Mouse (Mus musculus): ENCODE results near the gene Rcn3. TPM values are rescaled to one million over a fixed set of nuclear protein-coding genes. Genes with fewer than 3 reads are reported as not detected.
"Not testable (repeated sequence)": the region's sequence is repeated elsewhere in the genome, so short reads cannot be mapped to it uniquely, and the experiment has no call there.

Rcn3 gene
- total RNA-seq, 2 experiments from 2014 or later: 4.9 to 5.6 TPM

DNA sequence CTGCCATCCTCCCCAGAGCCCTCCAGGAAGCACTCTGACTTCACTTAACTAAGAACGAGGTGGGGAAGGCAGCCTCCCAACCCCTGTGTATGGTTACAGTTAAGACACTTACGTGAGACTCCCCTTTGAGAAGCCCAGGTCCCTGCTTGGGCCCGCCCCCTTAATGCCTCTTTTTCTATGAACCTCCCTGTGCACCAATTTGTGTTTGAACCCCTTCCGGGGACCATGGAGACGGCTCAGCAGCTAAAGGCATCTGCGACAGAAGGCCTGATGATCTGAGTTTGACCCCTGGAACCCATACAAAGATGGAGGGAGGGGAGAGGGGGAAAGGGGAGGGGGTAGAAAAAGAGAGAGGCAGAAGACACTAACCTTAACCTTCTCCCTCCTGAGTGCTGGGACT lies 14.4 kb upstream of the Rcn3 start:
- no peak for TF ChIP-seq CTCF (IDR thresholded peaks at IDR 0.05)
- Histone ChIP-seq H3K4me3 (no peak overlapping the region), H3K27ac (no peak overlapping the region)
- intact Hi-C loops (cut with DNase I): no loop called here
- DNase-seq (ENCODE audit: extremely low spot score in 1 of 2, low spot score in 2 of 2): no peak

DNA sequence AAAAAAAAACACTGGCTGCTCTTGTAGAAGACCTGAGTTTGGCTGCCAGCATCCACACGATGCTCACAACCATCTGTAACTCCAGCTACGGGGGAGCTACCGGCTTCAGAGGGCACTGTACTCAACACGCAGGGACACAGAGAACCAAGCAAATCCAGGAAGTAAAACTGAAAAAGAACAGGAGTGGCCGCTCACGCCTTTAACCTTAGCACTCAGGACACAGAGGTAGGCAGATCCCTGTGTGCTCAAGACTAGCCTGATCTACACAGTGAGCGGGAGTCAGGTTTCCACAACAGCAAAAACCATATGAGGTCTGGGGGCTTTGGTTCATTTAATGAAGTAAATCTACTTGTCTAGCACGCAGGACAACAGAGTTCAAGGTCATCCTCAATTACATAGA lies 13.5 kb upstream of the Rcn3 start:
- no peak for TF ChIP-seq CTCF (IDR thresholded peaks at IDR 0.05)
- DNase-seq (ENCODE audit: extremely low spot score in 1 of 2, low spot score in 2 of 2): no peak
- intact Hi-C loops (cut with DNase I): no loop called here

DNA sequence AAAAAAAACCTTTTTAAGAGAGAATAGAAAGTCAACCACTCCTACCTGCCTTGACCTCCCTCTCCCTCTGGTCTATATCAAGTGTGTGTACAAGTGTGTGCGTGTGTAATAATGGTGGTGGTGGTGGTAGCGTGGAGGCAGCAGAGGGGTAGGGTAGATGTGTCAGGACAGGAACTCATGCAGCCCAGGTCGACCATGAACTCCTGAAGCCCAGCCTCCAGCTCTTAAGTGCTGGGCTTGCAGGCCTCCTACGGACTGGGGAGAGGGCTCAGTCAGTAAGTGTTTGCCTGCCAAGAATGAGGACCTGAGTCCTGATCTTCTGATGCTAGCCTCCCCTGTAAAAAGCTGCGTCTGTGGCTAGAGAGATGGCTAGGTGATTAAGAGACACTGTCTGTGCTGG lies 12.9 kb upstream of the Rcn3 start:
- no peak for DNase-seq (ENCODE audit: extremely low spot score in 1 of 2, low spot score in 2 of 2)
- H3K27ac ChIP-seq: no peak overlapping the region
- no peak for TF ChIP-seq CTCF (IDR thresholded peaks at IDR 0.05)
- no peak overlapping the region for H3K4me3 ChIP-seq
- intact Hi-C loops (cut with DNase I): no loop called here

More for the DNA sequence above, 13.5 kb upstream of the Rcn3 start:
- Histone ChIP-seq H3K4me3 (no peak overlapping the region), H3K27ac (no peak overlapping the region)

DNA sequence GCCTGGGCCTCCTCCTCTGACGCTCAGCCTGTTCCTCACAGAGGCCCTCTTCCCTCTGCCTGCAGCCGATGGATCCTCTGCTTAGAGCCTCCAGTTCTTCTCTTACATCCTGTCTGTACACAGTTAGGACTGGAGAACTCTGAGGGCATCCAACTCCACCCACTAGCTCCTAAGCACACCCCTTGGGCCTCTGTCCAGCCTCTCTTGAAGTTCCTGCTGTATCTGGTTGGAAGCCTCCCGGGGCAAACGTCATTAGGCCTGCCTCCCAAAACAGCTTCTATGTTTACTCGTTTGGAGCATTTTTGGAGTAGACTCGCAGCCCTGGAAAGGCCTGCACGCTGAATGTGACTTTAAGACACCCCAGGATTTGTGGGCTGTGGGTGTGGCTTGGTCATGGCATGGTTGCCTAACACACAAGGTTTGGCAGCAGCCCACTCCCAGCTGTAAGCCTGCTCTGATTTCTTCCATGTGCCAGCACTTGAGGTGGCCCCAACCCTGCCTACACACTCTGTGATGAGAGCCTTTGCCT lies 11.7 kb upstream of the Rcn3 start, which contains the start of gene Fcgrt:
Gene Fcgrt (minus strand): TSS at position 200 of the 529 bp plus-strand sequence.
- Histone ChIP-seq H3K27ac (peak within 1 kb of the TSS; percentile 54; the same call in 1 of the 2 replicates), H3K4me3 (peak within 1 kb of the TSS; percentile 39)
- DNase-seq (ENCODE audit: extremely low spot score in 1 of 2, low spot score in 2 of 2): peak; percentile 25 to 46
- no peak for TF ChIP-seq CTCF (IDR thresholded peaks at IDR 0.05)
- intact Hi-C loops (cut with DNase I): no loop called here

DNA sequence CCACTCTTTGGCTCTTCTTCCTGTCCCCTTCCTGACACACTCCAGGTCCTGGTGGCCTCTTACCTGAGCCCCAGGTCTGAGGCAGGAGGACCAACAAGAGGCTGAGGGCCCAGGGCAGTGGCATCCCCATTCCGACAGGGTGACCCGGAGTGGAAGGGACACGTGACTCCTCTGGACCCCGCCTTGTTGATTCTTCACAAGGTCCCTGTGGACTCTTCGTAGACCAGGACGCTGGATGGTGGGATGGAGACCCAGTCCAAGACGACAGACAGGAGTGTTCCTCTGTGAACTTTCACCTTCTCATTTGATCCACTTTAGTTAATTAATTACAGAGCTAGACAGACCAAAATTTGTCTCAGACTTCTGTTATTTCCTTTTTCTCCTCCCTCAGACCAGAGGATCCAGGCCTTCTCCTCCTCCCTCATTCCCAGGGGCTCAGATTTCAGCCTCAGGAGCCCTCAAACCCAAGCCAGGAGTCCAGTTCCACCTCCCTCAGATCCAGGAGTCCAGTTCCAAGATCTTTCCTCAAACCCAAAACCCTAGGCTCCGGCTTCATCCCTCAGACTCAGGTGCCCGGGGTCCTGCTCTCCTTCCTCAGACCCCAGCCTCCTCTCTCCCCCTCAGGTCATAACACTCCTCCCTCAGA lies 11.0 kb upstream of the Rcn3 start:
- TF ChIP-seq CTCF (IDR thresholded peaks at IDR 0.05): no peak
- no peak for DNase-seq (ENCODE audit: extremely low spot score in 1 of 2, low spot score in 2 of 2)
- H3K4me3 ChIP-seq: peak overlapping the region; percentile 39
- peak overlapping the region; percentile 54; the same call in 1 of the 2 replicates for H3K27ac ChIP-seq
- intact Hi-C loops (cut with DNase I): no loop called here

DNA sequence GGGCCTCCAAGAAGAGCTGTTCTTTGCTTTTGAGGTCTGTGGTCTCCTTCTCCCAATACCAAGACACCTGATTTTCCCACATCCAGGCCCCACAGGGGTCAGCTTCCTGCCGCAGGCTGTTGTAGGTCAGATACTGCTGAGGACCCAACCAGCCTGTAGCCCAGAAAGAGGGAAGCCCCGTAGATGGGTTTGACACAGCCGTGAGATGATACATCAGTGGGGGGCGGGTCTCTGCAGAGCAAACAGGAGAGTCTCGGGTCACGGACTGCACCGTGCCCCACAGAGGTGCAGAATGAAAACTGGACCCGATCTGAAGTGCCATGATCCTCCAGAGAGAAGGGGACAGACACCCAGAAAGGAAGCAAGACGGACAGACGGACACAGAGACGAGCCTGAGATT lies 10.4 kb upstream of the Rcn3 start:
- H3K4me3 ChIP-seq: peak overlapping the region; percentile 39
- intact Hi-C loops (cut with DNase I): no loop called here

DNA sequence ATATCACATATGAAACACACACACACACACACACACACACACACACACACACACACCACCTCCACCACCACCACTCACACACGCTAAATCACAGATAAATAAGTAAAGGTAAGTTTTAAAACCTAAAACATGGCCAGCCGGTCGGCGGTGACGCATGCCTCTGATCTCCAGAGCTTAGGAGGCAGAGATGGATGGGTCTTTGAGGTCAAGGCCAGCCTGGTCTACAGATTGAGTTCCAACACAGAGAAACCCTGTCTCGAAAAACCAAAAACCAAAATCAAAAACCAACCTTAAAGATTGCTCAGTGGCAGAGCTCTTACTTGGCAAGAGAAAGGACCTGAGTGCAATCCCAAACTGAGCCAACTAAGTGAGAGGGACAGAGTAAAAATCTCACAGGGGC lies 8.0 kb upstream of the Rcn3 start:
- no peak overlapping the region for H3K4me3 ChIP-seq
- no peak for TF ChIP-seq CTCF (IDR thresholded peaks at IDR 0.05)
- no peak for DNase-seq (ENCODE audit: extremely low spot score in 1 of 2, low spot score in 2 of 2)
- no peak overlapping the region for H3K27ac ChIP-seq
- intact Hi-C loops (cut with DNase I): no loop called here

More for the DNA sequence above, 10.4 kb upstream of the Rcn3 start:
- H3K27ac ChIP-seq: no peak overlapping the region
- no peak for DNase-seq (ENCODE audit: extremely low spot score in 1 of 2, low spot score in 2 of 2)
- no peak for TF ChIP-seq CTCF (IDR thresholded peaks at IDR 0.05)

DNA sequence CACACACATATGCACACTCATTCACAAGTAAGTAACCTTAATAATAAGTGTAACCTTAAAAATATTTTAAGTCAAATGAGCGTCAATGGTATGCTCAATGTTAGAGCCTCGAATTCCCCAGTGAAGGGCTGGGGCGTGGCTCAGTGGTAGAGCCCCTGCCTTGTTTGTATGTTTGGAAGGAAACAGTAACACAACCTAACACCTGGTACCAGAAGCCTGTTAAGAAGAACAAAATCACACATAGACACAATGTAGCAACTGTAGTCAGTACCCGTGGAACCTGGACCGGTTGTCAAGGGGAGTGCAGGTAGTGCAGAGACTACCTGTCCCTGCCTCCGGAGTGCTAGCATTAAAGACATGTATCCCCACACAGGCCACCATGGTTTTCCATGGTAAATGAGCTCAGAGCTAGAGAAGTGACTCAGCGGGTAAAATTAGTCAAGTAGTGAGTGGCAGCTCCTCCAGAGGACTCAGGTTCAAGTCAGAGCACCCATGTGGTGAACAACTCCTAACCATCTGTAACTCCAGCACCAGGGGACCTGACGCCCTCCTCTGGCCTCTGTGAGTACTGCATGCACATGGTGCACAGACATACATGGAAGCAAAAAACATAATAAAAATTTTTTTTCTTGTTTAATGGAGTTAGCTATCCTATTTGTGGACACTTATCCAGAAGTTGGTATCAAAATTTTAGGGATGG lies 6.7 kb upstream of the Rcn3 start:
- intact Hi-C loops (cut with DNase I): no loop called here
- Histone ChIP-seq H3K4me3 (no peak overlapping the region), H3K27ac (no peak overlapping the region)
- TF ChIP-seq CTCF (IDR thresholded peaks at IDR 0.05): peak; percentile 30
- DNase-seq (ENCODE audit: extremely low spot score in 1 of 2, low spot score in 2 of 2): no peak

DNA sequence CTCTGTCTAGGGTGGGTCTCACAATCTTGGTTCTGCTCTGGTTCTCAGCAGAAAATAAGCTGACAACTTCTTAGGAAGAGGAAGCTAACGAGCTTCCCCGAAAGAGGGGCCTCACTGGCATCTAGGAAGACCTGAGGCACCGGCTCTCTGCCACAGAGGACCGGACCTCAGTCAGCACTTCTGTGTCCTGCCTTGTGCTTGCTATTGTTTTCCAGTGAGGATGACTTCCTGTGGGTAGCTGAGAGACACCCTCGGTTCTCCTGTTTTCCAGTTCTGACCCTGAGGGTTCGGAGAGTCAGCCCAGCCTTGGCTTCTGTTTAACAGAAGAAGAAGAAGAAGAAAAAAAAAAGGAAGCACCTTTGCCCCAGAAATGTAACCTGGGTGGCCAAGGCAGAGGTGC lies 5.5 kb upstream of the Rcn3 start:
- intact Hi-C loops (cut with DNase I): no loop called here
- DNase-seq (ENCODE audit: extremely low spot score in 1 of 2, low spot score in 2 of 2): no peak
- Histone ChIP-seq H3K4me3 (no peak overlapping the region), H3K27ac (no peak overlapping the region)
- TF ChIP-seq CTCF (IDR thresholded peaks at IDR 0.05): no peak

DNA sequence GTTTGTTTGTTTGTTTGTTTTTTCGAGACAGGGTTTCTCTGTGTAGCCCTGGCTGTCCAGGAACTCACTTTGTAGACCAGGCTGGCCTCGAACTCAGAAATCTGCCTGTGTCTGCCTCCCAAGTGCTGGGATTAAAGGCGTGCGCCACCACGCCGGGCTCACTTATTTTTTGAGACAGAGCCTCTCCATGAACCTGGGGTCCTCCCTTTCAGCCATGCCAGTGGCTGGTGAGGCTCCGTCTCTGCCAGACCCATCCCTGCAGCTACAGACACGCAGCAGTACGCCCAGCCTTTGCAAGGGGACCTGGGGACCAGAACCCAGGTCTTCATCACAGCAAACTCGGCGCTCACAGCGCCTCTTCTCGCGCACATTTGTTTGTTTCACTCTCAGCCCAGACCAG lies 3.9 kb upstream of the Rcn3 start:
- intact Hi-C loops (cut with DNase I); H3K27ac ChIP-seq; H3K4me3 ChIP-seq; DNase-seq (ENCODE audit: extremely low spot score in 1 of 2, low spot score in 2 of 2): not testable (repeated sequence)

DNA sequence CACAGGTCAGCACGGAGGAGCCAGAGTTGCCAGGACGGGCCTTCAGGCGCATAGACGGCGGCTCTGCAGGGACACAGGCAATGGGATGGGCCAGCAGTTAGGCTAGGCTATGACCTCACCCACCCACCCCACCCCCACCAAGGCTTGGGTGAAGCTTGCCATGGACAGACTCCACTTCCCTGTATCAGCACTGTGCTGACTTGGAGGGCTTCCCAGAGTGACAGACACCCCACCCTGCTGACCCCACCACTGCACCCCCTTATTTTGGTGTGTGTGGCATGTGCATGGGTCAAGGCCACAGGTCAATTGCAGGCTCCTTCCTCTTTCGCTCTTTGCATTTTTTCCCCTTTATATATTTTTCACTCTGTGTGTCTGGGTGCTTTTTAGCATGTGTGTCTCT lies 3.3 kb upstream of the Rcn3 start:
- no peak for DNase-seq (ENCODE audit: extremely low spot score in 1 of 2, low spot score in 2 of 2)
- no peak overlapping the region for H3K27ac ChIP-seq
- H3K4me3 ChIP-seq: no peak overlapping the region
- no peak for TF ChIP-seq CTCF (IDR thresholded peaks at IDR 0.05)
- intact Hi-C loops (cut with DNase I): no loop called here

DNA sequence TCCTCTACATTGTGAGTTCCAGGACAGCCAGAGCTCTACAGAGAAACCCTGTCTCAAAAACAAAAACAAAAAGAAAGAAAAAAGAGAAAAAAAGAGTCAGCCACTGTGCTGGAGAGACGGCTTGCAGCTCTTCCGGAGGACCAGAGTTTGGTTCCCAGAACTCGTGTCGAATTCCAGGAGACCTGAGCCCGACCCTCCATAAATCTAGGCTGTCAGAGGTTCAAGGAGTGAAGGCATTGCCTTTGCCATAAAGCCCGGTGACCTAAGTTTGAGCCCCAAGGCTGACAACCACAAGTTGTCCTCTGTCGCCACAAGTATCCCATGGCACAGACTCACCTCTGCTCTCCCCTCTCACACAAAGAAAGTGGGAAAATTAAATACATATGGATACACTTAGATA lies 2.1 kb upstream of the Rcn3 start:
- Histone ChIP-seq H3K27ac (no peak overlapping the region), H3K4me3 (no peak overlapping the region)
- DNase-seq (ENCODE audit: extremely low spot score in 1 of 2, low spot score in 2 of 2): no peak
- intact Hi-C loops (cut with DNase I): no loop called here
- no peak for TF ChIP-seq CTCF (IDR thresholded peaks at IDR 0.05)

Data from left cerebral cortex, adult 2 months (tissue).